In the genomic region with DNA sequence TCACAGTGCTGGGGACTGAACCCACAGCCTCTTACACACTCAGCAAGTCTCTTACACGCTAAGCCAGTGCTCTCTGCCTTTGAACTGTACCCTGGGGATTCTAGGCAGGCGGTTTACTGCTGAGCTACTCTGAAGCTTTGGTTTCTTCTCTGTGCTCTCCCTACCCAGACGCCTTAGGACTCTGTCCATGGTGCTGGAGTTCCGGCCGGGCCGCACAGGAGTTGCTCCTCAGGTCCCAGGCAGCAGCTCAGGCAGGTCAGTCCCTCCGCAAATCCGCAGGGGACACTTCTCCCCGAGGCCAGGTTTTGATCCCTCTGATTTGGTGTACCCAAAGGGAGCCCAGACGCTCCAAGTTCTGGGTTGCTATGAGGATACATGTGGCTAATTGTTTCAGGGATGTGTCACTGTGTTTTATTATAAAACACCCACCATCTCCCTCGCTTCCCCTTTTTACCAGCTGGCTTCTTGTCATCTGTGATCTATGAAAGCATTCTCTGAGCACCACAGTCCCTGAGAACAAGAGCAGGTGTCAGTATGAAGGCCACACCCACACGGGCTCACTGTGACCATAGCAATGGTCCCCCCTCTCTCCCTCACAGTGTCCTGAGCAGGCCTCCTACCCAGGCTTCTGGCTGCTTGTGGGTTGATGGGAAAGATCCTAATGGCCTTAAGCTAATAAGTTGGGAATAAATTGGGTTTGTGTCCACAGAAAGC, we compare ENCODE assay signal across 7 mouse cellular contexts. TPM values are rescaled to one million over a fixed set of nuclear protein-coding genes. Genes with fewer than 3 reads are reported as not detected.
DNase-seq lines count a peak whose midpoint lies in the region; ATAC-seq and TF ChIP-seq lines count a peak whose summit lies in the region.

No protein-coding gene starts in this region.

- H3K9ac ChIP-seq in kidney, embryonic 14.5 days (ENCODE audit: low read depth, low read length) = no peak overlapping the region
- H3K9ac ChIP-seq in MEL (ENCODE audit: control insufficient read depth, low read depth, low read length, poor library complexity, severe bottlenecking) = no peak overlapping the region
- no peak overlapping the region for H3K9ac ChIP-seq in kidney, postnatal 0 days (ENCODE audit: low read depth, low read length)

- DNase-seq in kidney, adult 18-20 months = peak; percentile 43
- DNase-seq in MEL (ENCODE audit: low read depth, low spot score) = peak; percentile 62
- DNase-seq in adrenal gland, postnatal 25 days = peak; percentile 75
- peak; percentile 67 for DNase-seq in kidney, postnatal 0 days (ENCODE audit: low spot score)
- DNase-seq in left cerebral cortex, postnatal 36 days (ENCODE audit: low spot score in 2 of 2) = no peak

- no peak overlapping the region for H3K4me3 ChIP-seq in kidney, embryonic 14.5 days (ENCODE audit: low read length)
- H3K4me3 ChIP-seq in MEL (ENCODE audit: control insufficient read depth in 1 of 2, insufficient read depth in 1 of 2, low read depth in 2 of 2, low read length in 2 of 2) (no peak overlapping the region), myocyte (no peak overlapping the region)
- H3K4me3 ChIP-seq in kidney, postnatal 0 days (replicated peaks; ENCODE audit: low read depth, low read length) = no peak overlapping the region

- H3ac ChIP-seq in myocyte (ENCODE audit: control insufficient read depth, insufficient read length) = no peak overlapping the region

- no peak for TF ChIP-seq EP300 in MEL (IDR thresholded peaks at IDR 0.05; ENCODE audit: low read depth in 1 of 2, low read length in 2 of 2)

- TF ChIP-seq POLR2A in MEL (IDR thresholded peaks at IDR 0.05; ENCODE audit: control insufficient read depth in 1 of 2, insufficient read depth in 1 of 2, low read depth in 1 of 2, low read length in 2 of 2, poor library complexity in 1 of 2) (no peak), myocyte (IDR thresholded peaks at IDR 0.05; ENCODE audit: insufficient read length, low read depth) (no peak)

- intact Hi-C loops in left cerebral cortex, postnatal 36 days (cut with DNase I) = no loop called here

- no peak overlapping the region for H3K4me2 ChIP-seq in kidney, embryonic 14.5 days (replicated peaks; ENCODE audit: low read depth, low read length)
- H3K4me2 ChIP-seq in kidney, postnatal 0 days (ENCODE audit: low read length) = no peak overlapping the region
- H3K4me2 ChIP-seq in myocyte (ENCODE audit: low read depth) = no peak overlapping the region

- H3K79me2 ChIP-seq in MEL (ENCODE audit: control insufficient read depth, insufficient read depth, low read length, poor library complexity) (no peaks in the 10 kb centered on the region), myocyte (ENCODE audit: control insufficient read depth, insufficient read depth) (no peaks in the 10 kb centered on the region)

- no peak for TF ChIP-seq RAD21 in MEL (IDR thresholded peaks at IDR 0.05; ENCODE audit: low read depth, low read length)

- no peak overlapping the region for H3K27ac ChIP-seq in kidney, embryonic 14.5 days (ENCODE audit: low read depth, low read length)
- no peak overlapping the region for H3K27ac ChIP-seq in MEL (ENCODE audit: control insufficient read depth, low read depth, low read length)
- H3K27ac ChIP-seq in kidney, postnatal 0 days = no peak overlapping the region

- no peak for TF ChIP-seq CTCF in MEL (IDR thresholded peaks at IDR 0.05 in 2 of 3, conservative IDR thresholded peaks at IDR 0.05 in 1 of 3; ENCODE audit: control insufficient read depth in 1 of 3, insufficient read depth in 1 of 3, low read depth in 2 of 3, low read length in 3 of 3, poor library complexity in 1 of 3, severe bottlenecking in 1 of 3)
- TF ChIP-seq CTCF in kidney, postnatal 0 days (IDR thresholded peaks at IDR 0.05; ENCODE audit: low read depth) = no peak

- 12% methylated on average over 12 of the region's 12 CpGs for WGBS in kidney, embryonic 14.5 days
- 10% methylated on average over 12 of the region's 12 CpGs for WGBS in kidney, postnatal 0 days

- ATAC-seq in kidney, embryonic 14.5 days (ENCODE audit: low FRiP score, low TSS enrichment) = no peak
- no peak for ATAC-seq in kidney, postnatal 0 days (replicated peaks; ENCODE audit: low FRiP score, low read depth)

- no peaks in the 10 kb centered on the region for H3K27me3 ChIP-seq in kidney, embryonic 14.5 days (ENCODE audit: control insufficient read depth, insufficient read depth, low read length)
- H3K27me3 ChIP-seq in MEL (ENCODE audit: control insufficient read depth in 1 of 2, insufficient read depth in 2 of 2, low read length in 2 of 2) (peaks cover 0 to 2% of the 10 kb centered on the region in 2 experiments; a peak in 2 of 4 replicates), myocyte (ENCODE audit: control insufficient read depth, insufficient read depth, insufficient read length) (peaks cover 10% of the 10 kb centered on the region)
- H3K27me3 ChIP-seq in kidney, postnatal 0 days (ENCODE audit: insufficient read depth, low read length) = no peaks in the 10 kb centered on the region

- H3K4me1 ChIP-seq in kidney, embryonic 14.5 days (ENCODE audit: control insufficient read depth, insufficient read depth, low read length) = no peaks in the 10 kb centered on the region
- no peaks in the 10 kb centered on the region for H3K4me1 ChIP-seq in MEL (ENCODE audit: control insufficient read depth in 1 of 2, insufficient read depth in 2 of 2, low read length in 2 of 2)
- no peaks in the 10 kb centered on the region for H3K4me1 ChIP-seq in kidney, postnatal 0 days (replicated peaks; ENCODE audit: insufficient read depth, low read length)

- H3K9me3 ChIP-seq in kidney, embryonic 14.5 days (ENCODE audit: control insufficient read depth, low read length) = no peaks in the 10 kb centered on the region
- no peaks in the 10 kb centered on the region for H3K9me3 ChIP-seq in MEL (replicated peaks; ENCODE audit: insufficient read depth, low read length)
- no peaks in the 10 kb centered on the region for H3K9me3 ChIP-seq in kidney, postnatal 0 days (replicated peaks; ENCODE audit: low read length)

- H3K36me3 ChIP-seq in kidney, embryonic 14.5 days (ENCODE audit: control insufficient read depth, insufficient read depth, low read length) = no peaks in the 10 kb centered on the region
- no peaks in the 10 kb centered on the region for H3K36me3 ChIP-seq in MEL (ENCODE audit: control insufficient read depth in 1 of 2, insufficient read depth in 2 of 2, low read length in 2 of 2)
- no peaks in the 10 kb centered on the region for H3K36me3 ChIP-seq in kidney, postnatal 0 days (ENCODE audit: insufficient read depth, low read length)
- no peaks in the 10 kb centered on the region for H3K36me3 ChIP-seq in myocyte (ENCODE audit: control insufficient read depth, insufficient read depth)

TF ChIP-seq in MEL, 35 proteins besides CTCF, POLR2A, EP300 and RAD21:
- no peak for TF ChIP-seq SMC3 (IDR thresholded peaks at IDR 0.05; ENCODE audit: low read depth, low read length)
- TF ChIP-seq MYB (IDR thresholded peaks at IDR 0.05; ENCODE audit: low read depth, low read length) = no peak
- 0 out of 2 replicates have a peak, but pooled peaks have one; percentile 31 for TF ChIP-seq SIN3A (IDR thresholded peaks at IDR 0.05; ENCODE audit: low read length)
- no peak for TF ChIP-seq POLR2AphosphoS2 (IDR thresholded peaks at IDR 0.05; ENCODE audit: low read length)
- no peak for TF ChIP-seq MAZ (IDR thresholded peaks at IDR 0.05; ENCODE audit: low read depth, low read length)
- no peak for TF ChIP-seq MXI1 (IDR thresholded peaks at IDR 0.05; ENCODE audit: low read depth, low read length)

TF ChIP-seq in myocyte, 11 proteins besides CTCF, POLR2A, EP300 and RAD21:
- TF ChIP-seq SRF (IDR thresholded peaks at IDR 0.05; ENCODE audit: control insufficient read depth, insufficient read length, low read depth) (no peak), TCF3 (IDR thresholded peaks at IDR 0.05; ENCODE audit: insufficient read length, low read depth) (no peak), REST (IDR thresholded peaks at IDR 0.05; ENCODE audit: insufficient read depth, insufficient read length) (peak; percentile 83)

RNA-seq across cellular contexts. Expression of gene Slc29a4, which starts 2.5 kb away (rescaled TPM):
- polyA plus RNA-seq in kidney, embryonic 14.5 days (2014; fragmentation: Nextera tagmentation; extraction: Ambion mirVana) = 3.6 and 6.0 TPM in 2 replicates
- not detected in 2 replicates for total RNA-seq in MEL (2012; rRNA removed)
- polyA plus RNA-seq in MEL (2012; ENCODE audit: insufficient read depth in 1 of 2, insufficient read length in 2 of 2, low read depth in 1 of 2, low replicate concordance in 2 of 2, missing spikeins in 1 of 2) (not detected), myocyte (2012; fragmentation: generic; extraction: Trizol) (not detected)
- total RNA-seq in adrenal gland, postnatal 25 days (2021) = 15.7 and 21.9 TPM in 2 replicates
- polyA plus RNA-seq in kidney, postnatal 0 days (2015; fragmentation: Nextera tagmentation; extraction: Ambion mirVana) = 2.5 and 3.1 TPM in 2 replicates
- total RNA-seq in left cerebral cortex, postnatal 36 days (2021) = 10 to 100 TPM in 1 of 2 experiments, 1 to 10 TPM in 1; 8.9 to 17.0 TPM

Comparison
In these comparisons a context has a peak if more than half of its experiments do, and no peak if none do; other contexts are left out.
1. DNase-seq: peak in kidney, adult 18-20 months (single experiment), MEL (single experiment), adrenal gland, postnatal 25 days (single experiment) and kidney, postnatal 0 days (single experiment); none in left cerebral cortex, postnatal 36 days (0 of 2).